ENCODE assay signal across 16 mouse cellular contexts in the genomic region with DNA sequence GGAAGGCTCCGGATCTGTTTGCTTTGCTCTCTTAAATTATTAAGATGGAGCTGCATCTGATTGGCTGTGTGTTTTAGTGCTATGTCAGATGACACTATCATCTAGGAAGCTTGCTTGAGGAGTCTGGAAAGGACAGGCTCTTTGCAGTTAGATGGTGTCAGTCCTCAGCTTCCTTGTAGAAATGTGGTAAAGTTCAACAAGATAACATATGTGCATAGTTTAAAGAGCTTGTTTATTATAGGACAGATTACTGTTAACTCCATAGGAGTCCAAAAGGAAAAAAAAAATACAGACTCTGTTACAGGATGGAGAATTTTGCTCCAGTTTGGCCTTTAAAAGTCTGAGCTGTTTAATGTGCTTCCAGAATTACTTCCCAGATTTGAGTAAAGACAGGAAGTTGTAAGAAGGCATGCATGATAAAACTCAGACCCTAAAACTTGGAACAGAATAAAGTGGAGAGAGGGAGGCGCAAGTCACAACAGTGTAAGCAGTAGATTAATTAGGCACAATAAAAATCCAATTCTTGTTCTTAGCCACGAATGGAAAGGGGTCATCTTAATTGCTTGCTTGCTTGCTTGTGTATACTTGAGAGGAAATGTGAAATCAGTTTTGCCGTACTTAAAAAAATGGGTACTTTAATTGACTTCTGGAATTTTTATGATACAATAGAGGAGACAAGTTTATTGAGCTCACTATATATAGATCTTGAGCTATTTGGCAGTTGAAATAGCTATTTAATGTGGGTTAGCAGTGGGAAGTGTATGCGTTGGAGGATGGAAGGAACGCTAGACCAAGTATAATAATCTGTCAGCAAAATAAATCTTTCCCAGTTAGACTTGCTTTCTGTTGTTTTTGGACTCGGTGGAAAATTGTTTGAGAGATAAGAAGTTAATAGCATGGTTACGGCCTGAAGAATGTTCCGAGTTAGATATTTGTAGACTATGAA. TPM values are rescaled to one million over a fixed set of nuclear protein-coding genes. Genes with fewer than 3 reads are reported as not detected.
DNase-seq lines count a peak whose midpoint lies in the region; ATAC-seq lines count a peak whose summit lies in the region.
"Had no signal": no experiment of that assay in that cellular context is flagged by ENCODE, and none has a peak within 500 bp of the region (broad histone marks: within the 10 kb centered on the region; RNA-seq: fewer than 3 reads in every experiment).

No protein-coding gene starts in this region.

- H3K36me3 ChIP-seq in heart, embryonic 15.5 days: no peaks in the 10 kb centered on the region
- no peaks in the 10 kb centered on the region for H3K36me3 ChIP-seq in limb, embryonic 12.5 days
- H3K36me3 ChIP-seq in limb, embryonic 10.5 days: 0 out of 2 replicates have a peak, but pooled peaks cover 3% of the 10 kb centered on the region
- H3K36me3 ChIP-seq in intestine, embryonic 14.5 days (ENCODE audit: control insufficient read depth, insufficient read depth, low read length): no peaks in the 10 kb centered on the region
- H3K36me3 ChIP-seq in stomach, embryonic 14.5 days (ENCODE audit: control insufficient read depth, insufficient read depth, low read length): no peaks in the 10 kb centered on the region
- H3K36me3 ChIP-seq: embryonic facial prominence, embryonic 15.5 days had no signal

- no peaks in the 10 kb centered on the region for H3K9me3 ChIP-seq in heart, embryonic 15.5 days (replicated peaks)
- 0 out of 2 replicates have a peak, but pooled peaks cover 6% of the 10 kb centered on the region for H3K9me3 ChIP-seq in limb, embryonic 12.5 days
- H3K9me3 ChIP-seq in limb, embryonic 10.5 days (replicated peaks): no peaks in the 10 kb centered on the region
- H3K9me3 ChIP-seq in intestine, embryonic 14.5 days (ENCODE audit: control insufficient read depth, low read length): peaks cover 5% of the 10 kb centered on the region; the same call in 1 of the 2 replicates
- H3K9me3 ChIP-seq in stomach, embryonic 14.5 days (ENCODE audit: control insufficient read depth, low read depth, low read length): no peaks in the 10 kb centered on the region
- H3K9me3 ChIP-seq: embryonic facial prominence, embryonic 15.5 days; hindbrain, embryonic 10.5 days had no signal

- H3K4me2 ChIP-seq in heart, embryonic 15.5 days: no peak overlapping the region
- H3K4me2 ChIP-seq in limb, embryonic 12.5 days: no peak overlapping the region
- H3K4me2 ChIP-seq in intestine, embryonic 14.5 days (ENCODE audit: low read length): peak overlapping the region; percentile 8; the same call in 1 of the 2 replicates
- no peak overlapping the region for H3K4me2 ChIP-seq in stomach, embryonic 14.5 days (replicated peaks; ENCODE audit: low read depth, low read length)
- H3K4me2 ChIP-seq: embryonic facial prominence, embryonic 15.5 days had no signal

- no peak for ATAC-seq in heart, embryonic 15.5 days (replicated peaks; ENCODE audit: insufficient number of reproducible peaks, insufficient read depth, low FRiP score, low read depth)
- ATAC-seq in limb, embryonic 12.5 days (ENCODE audit: insufficient number of reproducible peaks, insufficient read depth, low FRiP score, low TSS enrichment, low read depth): 0 out of 2 replicates have a peak, but pooled peaks have one; percentile 68
- peak; percentile 56; the same call in 1 of the 2 replicates for ATAC-seq in intestine, embryonic 14.5 days (replicated peaks; ENCODE audit: low FRiP score, low TSS enrichment, low read depth)
- ATAC-seq in stomach, embryonic 14.5 days (ENCODE audit: insufficient number of reproducible peaks, insufficient read depth, low FRiP score, low read depth): peak; percentile 51; the same call in 1 of the 2 replicates
- ATAC-seq: forebrain, embryonic 14.5 days had no signal

- no peak overlapping the region for H3K9ac ChIP-seq in heart, embryonic 15.5 days
- no peak overlapping the region for H3K9ac ChIP-seq in limb, embryonic 12.5 days (replicated peaks)
- H3K9ac ChIP-seq in intestine, embryonic 14.5 days (ENCODE audit: low read length): no peak overlapping the region
- H3K9ac ChIP-seq in stomach, embryonic 14.5 days (replicated peaks; ENCODE audit: low read depth, low read length): no peak overlapping the region
- H3K9ac ChIP-seq: embryonic facial prominence, embryonic 15.5 days had no signal

- no peak for DNase-seq in heart, adult 11 months
- no peak for DNase-seq in limb, embryonic 10.5 days (ENCODE audit: low spot score)
- DNase-seq in intestine, embryonic 14.5 days (ENCODE audit: low spot score): no peak
- DNase-seq in c-Kit-positive CD71-positive TER-119-positive erythroid progenitor cells, embryonic 14.5 days (ENCODE audit: low spot score): no peak
- DNase-seq: adrenal gland, adult 2 months; cerebellum, adult 9-10 months; gastrocnemius, adult 2 months; heart, adult 18-20 months; midbrain, embryonic 14.5 days; spleen, adult 18-20 months had no signal

- no peak overlapping the region for H3K4me3 ChIP-seq in heart, embryonic 15.5 days
- no peak overlapping the region for H3K4me3 ChIP-seq in limb, embryonic 12.5 days (replicated peaks)
- H3K4me3 ChIP-seq in limb, embryonic 10.5 days: no peak overlapping the region
- H3K4me3 ChIP-seq in intestine, embryonic 14.5 days (ENCODE audit: low read depth, low read length): no peak overlapping the region
- no peak overlapping the region for H3K4me3 ChIP-seq in stomach, embryonic 14.5 days (ENCODE audit: low read depth, low read length)
- H3K4me3 ChIP-seq: embryonic facial prominence, embryonic 15.5 days; gastrocnemius, adult 2 months; hindbrain, embryonic 10.5 days had no signal

- H3K27ac ChIP-seq in heart, embryonic 15.5 days: peak overlapping the region; percentile 29; the same call in 1 of the 2 replicates
- H3K27ac ChIP-seq in limb, embryonic 12.5 days: no peak overlapping the region
- H3K27ac ChIP-seq in limb, embryonic 10.5 days: no peak overlapping the region
- H3K27ac ChIP-seq in intestine, embryonic 14.5 days (ENCODE audit: low read depth): 0 out of 2 replicates have a peak overlapping the region, but pooled peaks have one; percentile 16
- H3K27ac ChIP-seq in stomach, embryonic 14.5 days (ENCODE audit: low read length): peak overlapping the region; percentile 7; the same call in 1 of the 2 replicates
- H3K27ac ChIP-seq: embryonic facial prominence, embryonic 15.5 days; gastrocnemius, adult 2 months; hindbrain, embryonic 10.5 days had no signal

- no peaks in the 10 kb centered on the region for H3K27me3 ChIP-seq in heart, embryonic 15.5 days
- no peaks in the 10 kb centered on the region for H3K27me3 ChIP-seq in limb, embryonic 12.5 days
- no peaks in the 10 kb centered on the region for H3K27me3 ChIP-seq in limb, embryonic 10.5 days (ENCODE audit: low read depth, poor library complexity, severe bottlenecking)
- no peaks in the 10 kb centered on the region for H3K27me3 ChIP-seq in intestine, embryonic 14.5 days (replicated peaks; ENCODE audit: control insufficient read depth, insufficient read depth, low read length)
- H3K27me3 ChIP-seq in stomach, embryonic 14.5 days (ENCODE audit: control insufficient read depth, insufficient read depth, low read length): no peaks in the 10 kb centered on the region
- H3K27me3 ChIP-seq: embryonic facial prominence, embryonic 15.5 days had no signal

- peaks cover 11% of the 10 kb centered on the region for H3K4me1 ChIP-seq in heart, embryonic 15.5 days (replicated peaks)
- H3K4me1 ChIP-seq in limb, embryonic 12.5 days (replicated peaks): peaks cover 12% of the 10 kb centered on the region
- H3K4me1 ChIP-seq in limb, embryonic 10.5 days: no peaks in the 10 kb centered on the region
- peaks cover 21% of the 10 kb centered on the region; the same call in 1 of the 2 replicates for H3K4me1 ChIP-seq in intestine, embryonic 14.5 days (replicated peaks; ENCODE audit: control insufficient read depth, insufficient read depth, low read length)
- H3K4me1 ChIP-seq in stomach, embryonic 14.5 days (ENCODE audit: control insufficient read depth, insufficient read depth, low read length): peaks cover 3% of the 10 kb centered on the region; the same call in 1 of the 2 replicates
- H3K4me1 ChIP-seq: embryonic facial prominence, embryonic 15.5 days had no signal

- 61% methylated on average over 9 of the region's 9 CpGs for WGBS in heart, embryonic 15.5 days
- WGBS in limb, embryonic 12.5 days: 48% methylated on average over 9 of the region's 9 CpGs
- WGBS in limb, embryonic 10.5 days: 78% methylated on average over 9 of the region's 9 CpGs
- 31% methylated on average over 9 of the region's 9 CpGs for WGBS in intestine, embryonic 14.5 days
- 45% methylated on average over 9 of the region's 9 CpGs for WGBS in stomach, embryonic 14.5 days

RNA-seq across cellular contexts. Expression of a gene that starts 18.5 kb away (rescaled TPM):
- 7.2 and 8.9 TPM in 2 replicates for polyA plus RNA-seq in heart, embryonic 15.5 days (2015; fragmentation: Nextera tagmentation; extraction: Ambion mirVana)
- 5.6 and 5.8 TPM in 2 replicates for polyA plus RNA-seq in limb, embryonic 12.5 days (2016; fragmentation: Nextera tagmentation; extraction: Ambion mirVana)
- 4.0 and 4.3 TPM in 2 replicates for polyA plus RNA-seq in limb, embryonic 10.5 days (2016; fragmentation: Nextera tagmentation; extraction: Ambion mirVana)
- 12.9 and 13.3 TPM in 2 replicates for polyA plus RNA-seq in intestine, embryonic 14.5 days (2014; fragmentation: Nextera tagmentation; extraction: Ambion mirVana)
- polyA plus RNA-seq in stomach, embryonic 14.5 days (2014; fragmentation: Nextera tagmentation; extraction: Ambion mirVana): 13.5 and 18.5 TPM in 2 replicates

Comparison
In these comparisons a context has a peak if more than half of its experiments do, and no peak if none do; other contexts are left out.
1. H3K27ac ChIP-seq: peak in heart, embryonic 15.5 days (single experiment), intestine, embryonic 14.5 days (single experiment) and stomach, embryonic 14.5 days (single experiment); none in limb, embryonic 12.5 days (single experiment) and limb, embryonic 10.5 days (single experiment).